Mouse (Mus musculus) embryo, embryonic 10 days (tissue): ENCODE measurements around the gene Gm12216.
"Not testable (repeated sequence)": the region's sequence is repeated elsewhere in the genome, so short reads cannot be mapped to it uniquely, and the experiment has no call there.

ENCODE experiments used
- DNase-seq: peaks from one replicate; pipeline ENCODE4 v3.0.0-alpha.2; 2015; ENCODE audit warnings: low spot score

The Gm12216 gene

GRCm38 (mm10) chr11:53769760-53770124 is 89.3 kb downstream of the Gm12216 start, which contains the start of gene Irf1:
TSS of gene Irf1 (plus strand) at chr11:53770014.
- DNase-seq = peak; percentile 91

GRCm38 (mm10) chr11:53769185-53769576 is 89.9 kb downstream of the Gm12216 start:
- no peak for DNase-seq

GRCm38 (mm10) chr11:53768422-53769184 is 90.5 kb downstream of the Gm12216 start:
- DNase-seq = no peak

GRCm38 (mm10) chr11:53764581-53764980 is 94.5 kb downstream of the Gm12216 start:
- DNase-seq = no peak

GRCm38 (mm10) chr11:53763496-53764140 is 95.4 kb downstream of the Gm12216 start:
- DNase-seq = peak; percentile 64

- DNase-seq = peak; percentile 52
These were observed 96.1 kb downstream of the Gm12216 start for GRCm38 (mm10) chr11:53762827-53763495.

GRCm38 (mm10) chr11:53762426-53762825 is 96.6 kb downstream of the Gm12216 start:
- DNase-seq = no peak

GRCm38 (mm10) chr11:53761822-53762221 is 97.2 kb downstream of the Gm12216 start:
- no peak for DNase-seq

- DNase-seq = no peak
These were observed 97.8 kb downstream of the Gm12216 start for GRCm38 (mm10) chr11:53761284-53761683.

- DNase-seq = peak; percentile 38
These were observed 99.3 kb downstream of the Gm12216 start for GRCm38 (mm10) chr11:53759545-53760406.

- peak; percentile 43 for DNase-seq
These were observed 100.2 kb downstream of the Gm12216 start for GRCm38 (mm10) chr11:53758791-53759351.

GRCm38 (mm10) chr11:53758033-53758432 is 101.0 kb downstream of the Gm12216 start:
- DNase-seq = not testable (repeated sequence)

GRCm38 (mm10) chr11:53757612-53758011 is 101.4 kb downstream of the Gm12216 start:
- no peak for DNase-seq

- DNase-seq = no peak
These were observed 104.0 kb downstream of the Gm12216 start for GRCm38 (mm10) chr11:53755011-53755595.

GRCm38 (mm10) chr11:53749716-53750352 is 109.2 kb downstream of the Gm12216 start:
- DNase-seq = no peak

GRCm38 (mm10) chr11:53749306-53749705 is 109.8 kb downstream of the Gm12216 start:
- no peak for DNase-seq

- DNase-seq = no peak
These were observed 110.4 kb downstream of the Gm12216 start for GRCm38 (mm10) chr11:53748614-53749013.

- no peak for DNase-seq
These were observed 111.1 kb downstream of the Gm12216 start for GRCm38 (mm10) chr11:53747985-53748384.

GRCm38 (mm10) chr11:53745260-53745659 is 113.8 kb downstream of the Gm12216 start:
- no peak for DNase-seq

- peak; percentile 45 for DNase-seq
These were observed 116.7 kb downstream of the Gm12216 start for GRCm38 (mm10) chr11:53742353-53742752.

GRCm38 (mm10) chr11:53737573-53737946 is 121.5 kb downstream of the Gm12216 start:
- DNase-seq = peak; percentile 43
